Mouse (Mus musculus): ENCODE measurements around the gene Dhtkd1.

Gene Dhtkd1

GRCm38 (mm10) chr2:5931938-5932337, 10.7 kb downstream of the Dhtkd1 start:
- no peak for DNase-seq (ENCODE audit: low read depth, low spot score)

- DNase-seq (ENCODE audit: low read depth, low spot score): no peak
These were observed 12.1 kb downstream of the Dhtkd1 start for GRCm38 (mm10) chr2:5930291-5931054.

- no peak for DNase-seq (ENCODE audit: low read depth, low spot score)
These were observed 12.8 kb downstream of the Dhtkd1 start for GRCm38 (mm10) chr2:5929793-5930192.

- no peak for DNase-seq (ENCODE audit: low read depth, low spot score)
These were observed 15.1 kb downstream of the Dhtkd1 start for GRCm38 (mm10) chr2:5927481-5927880.

GRCm38 (mm10) chr2:5923786-5924185, 18.8 kb downstream of the Dhtkd1 start:
- DNase-seq (ENCODE audit: low read depth, low spot score): no peak

- no peak for DNase-seq (ENCODE audit: low read depth, low spot score)
These were observed 19.8 kb downstream of the Dhtkd1 start for GRCm38 (mm10) chr2:5922823-5923222.

GRCm38 (mm10) chr2:5911282-5911965, 31.2 kb downstream of the Dhtkd1 start:
- DNase-seq (ENCODE audit: low read depth, low spot score): no peak

- peak; percentile 64 for DNase-seq (ENCODE audit: low read depth, low spot score)
These were observed 36.0 kb downstream of the Dhtkd1 start for GRCm38 (mm10) chr2:5906625-5907024.

GRCm38 (mm10) chr2:5906092-5906491, 36.5 kb downstream of the Dhtkd1 start:
- peak; percentile 85 for DNase-seq (ENCODE audit: low read depth, low spot score)

- DNase-seq (ENCODE audit: low read depth, low spot score): peak; percentile 61
These were observed 42.4 kb downstream of the Dhtkd1 start for GRCm38 (mm10) chr2:5900145-5900544.

- DNase-seq (ENCODE audit: low read depth, low spot score): peak; percentile 99
These were observed 47.6 kb downstream of the Dhtkd1 start, which contains the start of gene Sec61a2 for GRCm38 (mm10) chr2:5894843-5895570. Gene Sec61a2, minus strand, starts transcription at chr2:5895432.

- peak; percentile 32 for DNase-seq (ENCODE audit: low read depth, low spot score)
These were observed 48.3 kb downstream of the Dhtkd1 start for GRCm38 (mm10) chr2:5894296-5894695.

GRCm38 (mm10) chr2:5889412-5889811, 53.2 kb downstream of the Dhtkd1 start:
- DNase-seq (ENCODE audit: low read depth, low spot score): peak; percentile 73

GRCm38 (mm10) chr2:5888865-5889264, 53.7 kb downstream of the Dhtkd1 start:
- peak; percentile 38 for DNase-seq (ENCODE audit: low read depth, low spot score)

GRCm38 (mm10) chr2:5877446-5877845, 65.1 kb downstream of the Dhtkd1 start:
- no peak for DNase-seq (ENCODE audit: low read depth, low spot score)

- DNase-seq (ENCODE audit: low read depth, low spot score): no peak
These were observed 72.8 kb downstream of the Dhtkd1 start for GRCm38 (mm10) chr2:5869746-5870145.

- no peak for DNase-seq (ENCODE audit: low read depth, low spot score)
These were observed 74.9 kb downstream of the Dhtkd1 start for GRCm38 (mm10) chr2:5867681-5868080.

- DNase-seq (ENCODE audit: low read depth, low spot score): no peak
These were observed 79.8 kb downstream of the Dhtkd1 start, which contains the start of gene Gm13199 for GRCm38 (mm10) chr2:5862834-5863233. Gene Gm13199, minus strand, starts transcription at chr2:5862934.

- peak; percentile 18 for DNase-seq (ENCODE audit: low read depth, low spot score)
These were observed 90.7 kb downstream of the Dhtkd1 start for GRCm38 (mm10) chr2:5851866-5852265.

- DNase-seq (ENCODE audit: low read depth, low spot score): no peak
These were observed 91.5 kb downstream of the Dhtkd1 start for GRCm38 (mm10) chr2:5851116-5851515.

Measured in brain, adult 2 months (tissue).